Comparison of ENCODE assay signal across 12 mouse cellular contexts in genomic region chr15:8632361-8632760, GRCm38 (mm10).
DNase-seq lines count a peak whose midpoint lies in the region; ATAC-seq lines count a peak whose summit lies in the region.
"Had no signal": no experiment of that assay in that cellular context is flagged by ENCODE, and none has a peak within 500 bp of the region (broad histone marks: within the 10 kb centered on the region; RNA-seq: fewer than 3 reads in every experiment).

No protein-coding gene starts in this region.

- H3K36me3 ChIP-seq in embryonic facial prominence, embryonic 10.5 days (replicated peaks) = peaks cover 6% of the 10 kb centered on the region; the same call in 1 of the 2 replicates
- peaks cover 5% of the 10 kb centered on the region; the same call in 1 of the 2 replicates for H3K36me3 ChIP-seq in hindbrain, embryonic 12.5 days
- no peaks in the 10 kb centered on the region for H3K36me3 ChIP-seq in midbrain, embryonic 16.5 days (ENCODE audit: control insufficient read depth, insufficient read depth, low read length)
- H3K36me3 ChIP-seq: lung, embryonic 15.5 days had no signal

- peak overlapping the region; percentile 77 for H3K27ac ChIP-seq in embryonic facial prominence, embryonic 10.5 days (replicated peaks)
- H3K27ac ChIP-seq in hindbrain, embryonic 12.5 days = 0 out of 2 replicates have a peak overlapping the region, but pooled peaks have one; percentile 8
- no peak overlapping the region for H3K27ac ChIP-seq in midbrain, embryonic 16.5 days (ENCODE audit: low read length)
- H3K27ac ChIP-seq: heart, adult 2 months; lung, embryonic 15.5 days had no signal

- no peak overlapping the region for H3K9ac ChIP-seq in hindbrain, embryonic 12.5 days
- H3K9ac ChIP-seq in midbrain, embryonic 16.5 days (ENCODE audit: low read depth, low read length) = no peak overlapping the region
- H3K9ac ChIP-seq: lung, embryonic 15.5 days had no signal

- peaks cover 19% of the 10 kb centered on the region for H3K27me3 ChIP-seq in embryonic facial prominence, embryonic 10.5 days (replicated peaks; ENCODE audit: low read depth, poor library complexity, severe bottlenecking)
- peaks cover 13% of the 10 kb centered on the region for H3K27me3 ChIP-seq in hindbrain, embryonic 12.5 days
- H3K27me3 ChIP-seq in midbrain, embryonic 16.5 days (ENCODE audit: control insufficient read depth, insufficient read depth, low read depth, low read length) = no peaks in the 10 kb centered on the region

- peak; percentile 33 for ATAC-seq in hindbrain, embryonic 12.5 days (ENCODE audit: low FRiP score)
- peak; percentile 33 for ATAC-seq in midbrain, embryonic 16.5 days
- ATAC-seq: intestine, postnatal 0 days had no signal

- no peak overlapping the region for H3K4me3 ChIP-seq in embryonic facial prominence, embryonic 10.5 days
- no peak overlapping the region for H3K4me3 ChIP-seq in hindbrain, embryonic 12.5 days
- H3K4me3 ChIP-seq in midbrain, embryonic 16.5 days (ENCODE audit: low read depth, low read length) = no peak overlapping the region
- H3K4me3 ChIP-seq: heart, adult 2 months; lung, embryonic 15.5 days had no signal

- peak; percentile 29 for DNase-seq in cerebellum, adult 11-12 months
- DNase-seq in cerebellum, adult 8-10 months = no peak
- DNase-seq in embryonic facial prominence, embryonic 10.5 days (ENCODE audit: low spot score) = peak; percentile 86
- DNase-seq in adrenal gland, postnatal 4 days (ENCODE audit: low spot score in 2 of 2) = no peak
- DNase-seq in lung, adult 18-20 months = no peak
- no peak for DNase-seq in thymus, postnatal 14 days
- DNase-seq: heart, adult 2 months; thymus, postnatal 4 days had no signal

- WGBS in embryonic facial prominence, embryonic 10.5 days = 3% methylated on average over 10 of the region's 10 CpGs
- 6% methylated on average over 10 of the region's 10 CpGs for WGBS in hindbrain, embryonic 12.5 days
- 10% methylated on average over 10 of the region's 10 CpGs for WGBS in midbrain, embryonic 16.5 days

- H3K4me1 ChIP-seq in embryonic facial prominence, embryonic 10.5 days = peaks cover 47% of the 10 kb centered on the region
- peaks cover 22% of the 10 kb centered on the region for H3K4me1 ChIP-seq in hindbrain, embryonic 12.5 days
- peaks cover 13% of the 10 kb centered on the region for H3K4me1 ChIP-seq in midbrain, embryonic 16.5 days (ENCODE audit: control insufficient read depth, insufficient read depth, low read length)

- H3K9me3 ChIP-seq in embryonic facial prominence, embryonic 10.5 days = no peaks in the 10 kb centered on the region
- H3K9me3 ChIP-seq in hindbrain, embryonic 12.5 days (replicated peaks) = no peaks in the 10 kb centered on the region
- H3K9me3 ChIP-seq in midbrain, embryonic 16.5 days (replicated peaks; ENCODE audit: control insufficient read depth, low read length, poor library complexity, severe bottlenecking) = no peaks in the 10 kb centered on the region
- H3K9me3 ChIP-seq: lung, embryonic 15.5 days had no signal

- H3K4me2 ChIP-seq in hindbrain, embryonic 12.5 days (replicated peaks) = no peak overlapping the region
- no peak overlapping the region for H3K4me2 ChIP-seq in midbrain, embryonic 16.5 days (ENCODE audit: low read length)
- H3K4me2 ChIP-seq: lung, embryonic 15.5 days had no signal

Comparison
In these comparisons a context has a peak if more than half of its experiments do, and no peak if none do; other contexts are left out.
1. DNase-seq: peak in cerebellum, adult 11-12 months (single experiment) and embryonic facial prominence, embryonic 10.5 days (single experiment); none in cerebellum, adult 8-10 months (single experiment), adrenal gland, postnatal 4 days (0 of 2), lung, adult 18-20 months (0 of 2) and thymus, postnatal 14 days (single experiment).